Mouse (Mus musculus) limb, embryonic 15.5 days (tissue): ENCODE data around the gene Mid1. TPM values are rescaled to one million over a fixed set of nuclear protein-coding genes. Genes with fewer than 3 reads are reported as not detected.
A peak's percentile ranks its signal among the peaks of the same experiment; 100 is the strongest.

Experiments
- ATAC-seq: fragments of 200-750 bp; cut with Nextera tagmentation; 2 replicates; pipeline ENCODE4 v1.8.0; 2017; ENCODE audit warnings: low read depth, moderate TSS enrichment; ENCODE audit not compliant: insufficient number of reproducible peaks, low FRiP score, low TSS enrichment
- H3K27ac ChIP-seq: fragments of 300-500 bp; sonication (generic); 2 replicates; pipeline ENCODE4 v1.5.1; 2015; ENCODE audit warnings: moderate library complexity, mild to moderate bottlenecking, inconsistent platforms
- H3K27me3 ChIP-seq: fragments of 300-500 bp; sonication (generic); 2 replicates; pipeline ENCODE4 v1.6.1; 2015; ENCODE audit warnings: inconsistent platforms
- H3K36me3 ChIP-seq: fragments of 300-500 bp; sonication (generic); 2 replicates; pipeline ENCODE4 v1.6.1; 2015; ENCODE audit warnings: inconsistent platforms
- H3K4me1 ChIP-seq: fragments of 300-500 bp; sonication (generic); 2 replicates; pipeline ENCODE4 v1.6.1; 2015; ENCODE audit warnings: inconsistent platforms
- H3K4me2 ChIP-seq: fragments of 300-500 bp; sonication (generic); 2 replicates; pipeline ENCODE4 v1.6.1; 2015; ENCODE audit warnings: mild to moderate bottlenecking, inconsistent platforms
- H3K4me3 ChIP-seq: fragments of 300-500 bp; sonication (generic); 2 replicates; pipeline ENCODE4 v1.5.1; 2015; ENCODE audit warnings: mild to moderate bottlenecking, inconsistent platforms
- H3K9ac ChIP-seq: fragments of 300-500 bp; sonication (generic); 2 replicates; pipeline ENCODE4 v1.6.1; 2015; ENCODE audit warnings: inconsistent platforms
- H3K9me3 ChIP-seq: fragments of 300-500 bp; sonication (generic); 2 replicates; pipeline ENCODE4 v1.6.1; 2016; ENCODE audit warnings: inconsistent platforms
- WGBS: fragments of 180-500 bp; shearing (Covaris S2); methylation state at CpG from one replicate; pipeline ENCODE4 v1.1.7; 2015; 5-methylcytosine and 5-hydroxymethylcytosine counted together
- polyA plus RNA-seq: library from polyadenylated mRNA; unstranded; fragments of >200 nt; fragmentation: Nextera tagmentation; extraction: Ambion mirVana; gene quantifications from 2 replicates; pipeline ENCODE4 v1.2.1, GENCODE M21; 2015

Mid1 gene
- polyA plus RNA-seq, 1 experiment from 2014 or later, result 9.7 TPM

DNA sequence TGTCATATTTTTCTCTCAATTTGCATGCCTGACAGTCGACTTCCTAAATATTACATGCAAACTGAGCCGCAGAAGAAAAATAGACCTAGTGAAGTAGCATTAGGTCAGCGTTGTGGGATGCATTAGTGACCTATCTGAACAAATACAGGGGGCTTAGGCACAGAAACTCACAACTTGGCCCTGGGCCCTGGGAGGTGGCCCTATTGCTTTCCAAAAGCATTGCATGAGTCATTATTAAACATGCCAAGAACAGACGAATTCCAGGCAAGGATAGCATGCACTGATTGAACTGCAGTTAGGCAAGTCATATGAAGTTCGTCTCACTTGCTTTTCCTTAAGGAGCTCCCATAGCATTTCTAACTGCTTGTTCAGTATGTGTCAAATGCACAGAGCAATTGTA lies 183.2 kb downstream of the Mid1 start:
- WGBS, result 57% methylated on average over 5 of the region's 5 CpGs
- no peaks in the 10 kb centered on the region for H3K9me3 ChIP-seq
- H3K36me3 ChIP-seq, result no peaks in the 10 kb centered on the region
- H3K4me2 ChIP-seq, result no peak overlapping the region
- H3K9ac ChIP-seq, result no peak overlapping the region
- H3K27ac ChIP-seq, result no peak overlapping the region
- ATAC-seq, result no peak
- no peak overlapping the region for H3K4me3 ChIP-seq
- H3K4me1 ChIP-seq, result no peaks in the 10 kb centered on the region
- H3K27me3 ChIP-seq, result 0 out of 2 replicates have a peak, but pooled peaks cover 3% of the 10 kb centered on the region

DNA sequence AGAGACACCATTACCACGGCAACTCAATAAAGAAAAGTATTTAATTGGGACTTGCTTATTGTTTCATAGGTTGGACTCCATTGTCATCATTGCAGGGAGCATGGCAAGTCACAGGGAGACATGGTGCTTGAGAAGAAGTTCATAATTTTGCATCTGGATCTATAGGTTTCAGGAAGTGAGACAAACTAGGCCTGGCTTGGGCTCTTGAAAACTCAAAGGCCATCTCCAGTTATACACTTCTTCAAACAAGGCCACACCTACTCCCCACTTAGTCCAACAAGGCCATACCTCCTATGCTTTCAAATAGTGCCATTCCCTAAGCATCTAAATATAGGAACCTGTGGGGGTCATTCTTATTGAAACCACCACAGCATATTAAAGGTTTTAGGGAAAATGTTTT lies 189.5 kb downstream of the Mid1 start:
- H3K9ac ChIP-seq, result no peak overlapping the region
- no peak overlapping the region for H3K4me3 ChIP-seq
- H3K9me3 ChIP-seq, result no peaks in the 10 kb centered on the region
- WGBS, result 70% methylated on average over 1 of the region's 1 CpGs
- no peak overlapping the region for H3K27ac ChIP-seq
- no peak overlapping the region for H3K4me2 ChIP-seq
- H3K27me3 ChIP-seq, result 0 out of 2 replicates have a peak, but pooled peaks cover 8% of the 10 kb centered on the region
- no peaks in the 10 kb centered on the region for H3K4me1 ChIP-seq
- no peak for ATAC-seq
- no peaks in the 10 kb centered on the region for H3K36me3 ChIP-seq

DNA sequence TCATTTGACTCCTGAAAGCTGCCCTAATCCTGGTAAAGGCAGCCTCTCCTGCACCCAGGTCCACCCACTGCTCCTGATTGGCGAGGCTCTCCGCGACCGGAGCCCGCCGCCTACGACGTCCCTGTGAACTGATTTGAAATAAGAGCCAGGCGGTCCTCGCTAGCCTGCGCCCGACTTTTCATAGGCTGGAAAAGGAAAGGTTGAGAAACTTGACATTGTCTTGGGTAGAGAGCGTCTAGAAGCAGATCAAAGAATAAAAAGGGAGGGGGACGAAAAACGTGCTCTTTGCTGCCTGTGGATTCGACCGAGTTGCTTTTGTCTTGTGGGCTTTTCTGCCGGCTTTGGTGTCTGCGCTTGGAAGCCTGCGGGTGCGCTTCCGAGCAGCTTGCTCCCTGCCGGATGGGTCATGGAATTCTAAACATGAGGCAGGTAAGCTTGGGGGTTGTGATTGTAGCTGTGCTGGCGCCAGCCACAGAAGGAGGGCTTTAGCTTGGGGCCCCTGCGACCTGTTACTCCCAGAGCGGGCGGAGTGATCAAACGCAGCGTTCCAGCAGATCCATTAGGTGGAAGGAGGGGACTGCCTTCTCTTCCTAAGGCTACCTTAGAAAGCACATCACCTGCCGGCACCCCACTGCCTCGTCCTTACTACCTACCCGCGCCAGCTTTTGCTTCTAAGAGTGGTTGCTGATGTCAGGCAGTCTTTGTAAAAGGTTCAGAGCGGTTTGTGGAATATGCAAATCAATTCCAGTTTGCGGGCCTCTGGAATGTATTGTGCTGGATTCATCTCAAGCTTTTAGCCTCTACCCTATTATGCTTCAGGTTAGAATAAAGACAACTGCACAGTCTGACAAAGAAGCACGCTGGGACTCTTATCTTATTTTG lies 194.7 kb downstream of the Mid1 start:
- WGBS, result 16% methylated on average over 36 of the region's 36 CpGs
- H3K4me3 ChIP-seq, result peak overlapping the region; percentile 51
- no peaks in the 10 kb centered on the region for H3K4me1 ChIP-seq
- H3K36me3 ChIP-seq, result no peaks in the 10 kb centered on the region
- H3K27me3 ChIP-seq, result 0 out of 2 replicates have a peak, but pooled peaks cover 6% of the 10 kb centered on the region
- H3K9ac ChIP-seq, result peak overlapping the region; percentile 47
- H3K9me3 ChIP-seq, result no peaks in the 10 kb centered on the region
- peak overlapping the region; percentile 60 for H3K4me2 ChIP-seq
- peak; percentile 86 for ATAC-seq
- peak overlapping the region; percentile 77 for H3K27ac ChIP-seq

- peak overlapping the region; percentile 77 for H3K27ac ChIP-seq
- ATAC-seq, result no peak
Observed at GRCm38 (mm10) chrX:169880363-169880711, 195.3 kb downstream of the Mid1 start.

DNA sequence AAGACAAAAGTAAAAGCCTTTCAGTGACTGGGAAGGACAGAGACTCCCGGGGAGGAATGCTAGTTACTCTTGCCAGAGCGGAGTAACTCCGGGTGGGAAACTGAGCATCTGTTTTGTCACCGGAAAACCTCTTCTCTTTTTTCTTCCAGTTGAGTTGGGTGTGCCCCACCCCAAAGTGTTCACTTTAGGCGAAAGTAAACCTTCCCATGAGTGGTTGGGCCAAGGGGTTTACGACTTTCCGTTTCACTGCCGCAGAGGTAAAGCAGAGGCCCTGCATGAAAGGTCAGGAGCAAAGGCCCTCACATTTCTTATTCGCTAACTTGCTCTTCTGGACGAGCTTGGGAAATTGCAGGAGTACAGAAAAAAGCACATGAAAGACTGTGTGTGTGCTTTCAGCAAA lies 195.8 kb downstream of the Mid1 start:
- 0 out of 2 replicates have a peak, but pooled peaks cover 5% of the 10 kb centered on the region for H3K27me3 ChIP-seq
- ATAC-seq, result no peak
- peak overlapping the region; percentile 60 for H3K4me2 ChIP-seq
- WGBS, result 21% methylated on average over 10 of the region's 10 CpGs
- H3K36me3 ChIP-seq, result no peaks in the 10 kb centered on the region
- H3K4me1 ChIP-seq, result no peaks in the 10 kb centered on the region
- no peaks in the 10 kb centered on the region for H3K9me3 ChIP-seq
- H3K9ac ChIP-seq, result no peak overlapping the region
- peak overlapping the region; percentile 47 for H3K27ac ChIP-seq
- peak overlapping the region; percentile 51 for H3K4me3 ChIP-seq

More at GRCm38 (mm10) chrX:169880363-169880711, 195.3 kb downstream of the Mid1 start:
- H3K9ac ChIP-seq, result peak overlapping the region; percentile 23; the same call in 1 of the 2 replicates
- no peaks in the 10 kb centered on the region for H3K4me1 ChIP-seq
- no peaks in the 10 kb centered on the region for H3K36me3 ChIP-seq
- H3K27me3 ChIP-seq, result 0 out of 2 replicates have a peak, but pooled peaks cover 6% of the 10 kb centered on the region
- H3K4me3 ChIP-seq, result peak overlapping the region; percentile 51
- H3K4me2 ChIP-seq, result peak overlapping the region; percentile 60
- no peaks in the 10 kb centered on the region for H3K9me3 ChIP-seq
- WGBS, result 13% methylated on average over 13 of the region's 13 CpGs

GRCm38 (mm10) chrX:169881253-169882219 lies 196.5 kb downstream of the Mid1 start:
- Histone ChIP-seq H3K27ac (peak overlapping the region; percentile 47), H3K9me3 (no peaks in the 10 kb centered on the region), H3K27me3 (0 out of 2 replicates have a peak, but pooled peaks cover 5% of the 10 kb centered on the region), H3K9ac (no peak overlapping the region), H3K4me2 (peak overlapping the region; percentile 60), H3K36me3 (no peaks in the 10 kb centered on the region), H3K4me1 (no peaks in the 10 kb centered on the region), H3K4me3 (peak overlapping the region; percentile 51)
- WGBS, result 44% methylated on average over 10 of the region's 10 CpGs
- no peak for ATAC-seq

GRCm38 (mm10) chrX:169882220-169882609 lies 197.2 kb downstream of the Mid1 start:
- H3K27me3 ChIP-seq, result 0 out of 2 replicates have a peak, but pooled peaks cover 5% of the 10 kb centered on the region
- H3K4me2 ChIP-seq, result no peak overlapping the region
- no peaks in the 10 kb centered on the region for H3K36me3 ChIP-seq
- H3K9ac ChIP-seq, result no peak overlapping the region
- H3K4me3 ChIP-seq, result no peak overlapping the region
- H3K4me1 ChIP-seq, result no peaks in the 10 kb centered on the region
- WGBS, result 67% methylated on average over 1 of the region's 1 CpGs
- no peaks in the 10 kb centered on the region for H3K9me3 ChIP-seq
- H3K27ac ChIP-seq, result no peak overlapping the region
- no peak for ATAC-seq

DNA sequence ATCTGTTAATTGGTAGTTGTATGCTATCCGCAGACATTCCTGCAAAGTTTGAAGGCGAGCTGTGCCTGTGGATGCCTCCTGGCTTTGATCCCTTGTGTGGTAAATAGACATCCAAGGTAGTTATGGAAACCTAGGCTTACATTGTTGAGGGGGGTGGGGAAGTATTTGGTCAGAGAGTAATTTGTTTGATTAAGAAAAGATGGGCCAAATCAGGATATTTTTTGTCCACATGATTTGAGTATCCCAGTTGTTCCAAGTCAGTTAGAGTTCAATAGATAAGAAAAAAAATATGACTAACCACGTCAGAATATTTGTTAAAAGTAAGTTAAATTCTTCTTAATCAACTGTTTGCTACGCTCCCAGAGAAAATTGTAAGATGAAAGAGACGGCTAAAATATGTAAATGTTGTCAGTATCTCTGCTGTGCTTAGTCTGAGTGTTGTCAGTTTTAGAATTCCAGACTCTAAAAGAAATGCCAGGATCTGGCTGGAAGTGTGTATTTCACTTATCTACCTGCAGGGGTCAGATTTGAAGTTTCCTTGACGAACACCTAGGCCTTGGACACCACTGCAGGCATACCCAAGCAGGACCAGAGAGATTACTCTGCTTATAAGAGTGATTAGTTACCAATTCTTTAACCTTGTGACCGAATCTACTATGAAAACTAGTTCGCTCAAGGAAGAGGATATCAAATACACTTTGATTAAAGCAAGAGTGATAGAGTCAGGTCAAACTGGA lies 198.7 kb downstream of the Mid1 start:
- 53% methylated on average over 8 of the region's 8 CpGs for WGBS

DNA sequence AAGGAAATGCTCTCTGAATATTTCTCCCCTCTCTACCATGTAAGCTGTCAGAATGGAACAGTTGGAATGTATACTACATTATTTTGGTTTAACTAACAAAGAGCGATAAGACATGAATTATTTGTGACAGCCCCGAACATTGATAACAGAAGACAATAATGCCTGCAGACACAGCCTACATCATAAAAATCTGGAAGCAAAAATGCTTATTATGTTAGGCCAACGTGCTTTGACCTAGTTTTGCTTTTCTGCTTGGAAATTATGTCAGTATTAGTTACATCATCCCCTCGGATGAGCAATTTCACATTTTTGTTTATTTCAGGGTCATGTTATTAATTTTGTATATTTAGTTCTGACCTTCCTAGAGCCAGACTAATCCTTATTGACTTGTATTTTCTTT lies 205.5 kb downstream of the Mid1 start:
- ATAC-seq, result no peak
- 80% methylated on average over 4 of the region's 4 CpGs for WGBS

More for the DNA sequence above, 198.7 kb downstream of the Mid1 start:
- Histone ChIP-seq H3K27ac (no peak overlapping the region), H3K36me3 (no peaks in the 10 kb centered on the region), H3K9ac (no peak overlapping the region), H3K4me2 (no peak overlapping the region), H3K4me3 (no peak overlapping the region), H3K4me1 (no peaks in the 10 kb centered on the region), H3K9me3 (no peaks in the 10 kb centered on the region), H3K27me3 (0 out of 2 replicates have a peak, but pooled peaks cover 5% of the 10 kb centered on the region)
- ATAC-seq, result no peak

GRCm38 (mm10) chrX:169892100-169892499 lies 207.1 kb downstream of the Mid1 start:
- no peaks in the 10 kb centered on the region for H3K9me3 ChIP-seq
- H3K36me3 ChIP-seq, result no peaks in the 10 kb centered on the region
- H3K27me3 ChIP-seq, result no peaks in the 10 kb centered on the region
- no peak overlapping the region for H3K4me2 ChIP-seq
- H3K27ac ChIP-seq, result no peak overlapping the region
- no peak overlapping the region for H3K9ac ChIP-seq
- no peaks in the 10 kb centered on the region for H3K4me1 ChIP-seq
- no peak for ATAC-seq
- no peak overlapping the region for H3K4me3 ChIP-seq

More for the DNA sequence above, 205.5 kb downstream of the Mid1 start:
- Histone ChIP-seq H3K27ac (no peak overlapping the region), H3K4me1 (no peaks in the 10 kb centered on the region), H3K4me3 (no peak overlapping the region), H3K27me3 (0 out of 2 replicates have a peak, but pooled peaks cover 2% of the 10 kb centered on the region), H3K4me2 (no peak overlapping the region), H3K9me3 (no peaks in the 10 kb centered on the region), H3K36me3 (no peaks in the 10 kb centered on the region), H3K9ac (no peak overlapping the region)

DNA sequence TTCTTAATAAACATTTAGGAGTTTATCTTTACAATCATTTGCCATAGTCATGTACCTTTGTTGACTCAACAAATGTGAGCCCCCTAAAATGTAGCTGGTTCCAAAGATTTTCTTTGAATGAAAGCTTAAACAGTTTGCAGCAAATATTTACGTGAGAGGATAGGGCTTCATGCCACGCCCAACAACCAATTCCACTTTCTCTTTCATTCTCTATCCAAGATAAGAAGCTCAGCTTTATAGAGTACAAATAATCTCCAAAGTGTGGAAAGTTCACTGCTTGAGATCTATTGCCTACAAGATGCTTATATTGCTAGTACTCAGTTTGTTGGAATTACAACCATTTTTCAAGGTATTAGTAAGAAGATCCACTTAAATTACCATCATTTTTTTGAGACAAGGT lies 207.6 kb downstream of the Mid1 start:
- Histone ChIP-seq H3K36me3 (no peaks in the 10 kb centered on the region), H3K27me3 (no peaks in the 10 kb centered on the region), H3K4me1 (no peaks in the 10 kb centered on the region), H3K27ac (no peak overlapping the region), H3K4me3 (no peak overlapping the region), H3K4me2 (no peak overlapping the region), H3K9me3 (no peaks in the 10 kb centered on the region), H3K9ac (no peak overlapping the region)
- ATAC-seq, result no peak
- 82% methylated on average over 2 of the region's 2 CpGs for WGBS
